Mouse (Mus musculus): ENCODE measurements around the gene Fbxl15.

The Fbxl15 gene

DNA sequence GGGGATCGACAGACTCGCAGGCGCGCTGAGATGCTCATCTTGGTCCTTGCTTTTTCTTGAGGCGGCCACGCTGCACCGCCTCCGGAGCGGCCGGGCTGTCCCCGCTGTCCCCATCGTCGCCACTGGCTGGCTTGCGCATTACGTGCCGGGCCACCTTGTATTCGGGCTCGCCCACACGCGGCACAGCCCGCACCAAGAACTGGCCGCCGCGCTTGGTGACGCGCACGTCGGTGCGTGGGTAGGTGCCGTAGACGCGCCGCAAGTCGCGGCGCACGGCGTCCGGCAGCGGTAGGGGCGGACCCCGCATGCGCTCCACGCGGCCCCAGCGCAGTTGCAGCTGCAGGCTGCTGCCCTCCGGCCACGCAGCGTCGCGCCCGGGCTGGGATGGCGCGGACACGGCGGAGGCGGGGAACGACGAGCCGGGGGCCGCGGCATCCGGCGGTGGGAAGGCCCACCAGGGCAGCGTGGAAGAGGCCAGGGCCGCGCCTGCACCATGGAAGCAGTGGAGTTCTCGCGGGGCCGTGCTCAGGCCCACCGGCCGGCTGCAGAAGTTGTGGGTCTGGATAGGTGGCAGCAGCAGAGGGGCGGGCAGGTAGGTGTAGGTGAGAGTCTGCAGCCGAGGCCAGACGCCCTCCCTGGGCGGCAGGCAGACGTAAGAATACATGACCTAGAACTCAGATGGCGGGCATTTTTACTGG lies 20.9 kb downstream of the Fbxl15 start:
- DNase-seq: peak; percentile 68 to 84

DNA sequence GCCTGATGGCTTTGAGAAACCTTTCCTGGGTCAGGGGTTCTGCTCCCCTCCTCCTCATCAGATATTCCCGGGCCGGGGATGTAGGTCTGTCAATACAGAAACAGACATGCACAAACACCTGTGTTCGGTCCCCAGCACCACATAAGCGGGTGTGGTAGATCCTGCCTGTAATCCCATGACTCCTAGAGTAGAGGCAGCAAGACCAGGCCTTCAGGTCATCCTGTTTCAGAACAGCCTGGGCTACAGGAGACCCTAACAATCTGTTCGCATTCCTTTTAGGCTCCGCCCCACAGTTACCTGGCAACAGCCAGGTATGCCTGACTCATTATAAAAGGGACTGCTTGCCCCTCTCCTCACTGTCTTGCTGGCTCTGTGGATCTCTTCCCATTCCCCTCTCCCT lies 21.6 kb downstream of the Fbxl15 start:
- no peak for DNase-seq

DNA sequence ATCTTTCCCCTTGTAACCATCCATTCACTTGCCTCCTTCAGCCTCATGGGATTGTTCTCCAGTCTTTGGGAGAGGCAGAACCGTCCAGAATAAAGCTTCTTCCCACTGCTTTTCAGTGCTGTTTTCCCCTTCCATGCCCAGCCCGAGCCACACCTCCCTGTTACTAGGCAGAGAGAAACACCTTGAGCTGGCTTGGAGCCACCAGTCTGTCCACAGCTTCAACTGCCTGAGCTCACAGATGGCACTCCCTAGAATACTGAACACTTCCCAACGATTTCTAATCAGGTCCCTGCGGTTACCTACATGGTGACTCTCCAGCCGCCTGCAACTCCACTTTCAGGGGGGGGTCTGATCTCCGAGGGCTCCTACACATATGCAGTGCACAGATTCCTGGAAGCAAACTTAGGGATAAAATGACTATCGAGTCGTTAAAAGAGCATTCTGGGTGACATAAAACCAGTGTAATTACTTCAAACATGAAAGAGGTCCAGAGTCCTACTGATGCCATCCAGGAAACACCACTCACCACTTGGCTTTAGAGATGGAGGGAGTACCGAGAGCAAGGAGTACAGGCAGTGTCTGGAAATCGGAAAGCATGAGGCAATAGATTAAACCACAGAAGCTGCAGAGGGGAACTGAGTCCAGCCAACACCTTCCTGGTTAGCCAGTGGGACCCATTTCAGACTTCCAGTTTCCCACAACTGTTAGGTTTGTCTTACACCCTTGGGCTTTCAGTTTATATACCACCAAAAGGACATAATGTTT lies 22.4 kb downstream of the Fbxl15 start, which contains the start of gene 2310034G01Rik:
2310034G01Rik (minus strand) TSS at position 135 of the 765 bp plus-strand sequence.
- DNase-seq: no peak

DNA sequence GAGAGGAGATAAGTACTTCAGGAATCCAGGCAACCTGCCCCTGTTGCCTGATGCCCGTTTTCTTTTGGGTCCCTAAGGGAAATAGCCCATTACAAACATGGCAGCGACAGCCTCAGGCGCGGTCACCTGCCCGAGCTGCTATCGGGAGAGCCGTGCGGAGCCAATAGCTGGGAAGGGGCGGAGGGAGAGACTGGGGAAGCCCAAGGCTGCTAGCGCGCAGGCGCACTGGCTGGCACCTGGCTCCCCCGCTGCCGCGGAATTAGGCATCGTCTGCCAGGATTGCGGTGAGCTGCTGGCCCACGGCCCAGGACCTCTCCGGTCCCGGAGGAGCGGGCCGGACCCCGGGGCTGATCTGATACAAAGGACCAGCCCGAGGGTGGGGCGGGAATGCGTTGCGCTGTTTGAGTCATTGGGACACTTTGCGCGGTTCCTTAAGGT lies 28.7 kb downstream of the Fbxl15 start:
- peak; percentile 91 to 96 for DNase-seq

DNA sequence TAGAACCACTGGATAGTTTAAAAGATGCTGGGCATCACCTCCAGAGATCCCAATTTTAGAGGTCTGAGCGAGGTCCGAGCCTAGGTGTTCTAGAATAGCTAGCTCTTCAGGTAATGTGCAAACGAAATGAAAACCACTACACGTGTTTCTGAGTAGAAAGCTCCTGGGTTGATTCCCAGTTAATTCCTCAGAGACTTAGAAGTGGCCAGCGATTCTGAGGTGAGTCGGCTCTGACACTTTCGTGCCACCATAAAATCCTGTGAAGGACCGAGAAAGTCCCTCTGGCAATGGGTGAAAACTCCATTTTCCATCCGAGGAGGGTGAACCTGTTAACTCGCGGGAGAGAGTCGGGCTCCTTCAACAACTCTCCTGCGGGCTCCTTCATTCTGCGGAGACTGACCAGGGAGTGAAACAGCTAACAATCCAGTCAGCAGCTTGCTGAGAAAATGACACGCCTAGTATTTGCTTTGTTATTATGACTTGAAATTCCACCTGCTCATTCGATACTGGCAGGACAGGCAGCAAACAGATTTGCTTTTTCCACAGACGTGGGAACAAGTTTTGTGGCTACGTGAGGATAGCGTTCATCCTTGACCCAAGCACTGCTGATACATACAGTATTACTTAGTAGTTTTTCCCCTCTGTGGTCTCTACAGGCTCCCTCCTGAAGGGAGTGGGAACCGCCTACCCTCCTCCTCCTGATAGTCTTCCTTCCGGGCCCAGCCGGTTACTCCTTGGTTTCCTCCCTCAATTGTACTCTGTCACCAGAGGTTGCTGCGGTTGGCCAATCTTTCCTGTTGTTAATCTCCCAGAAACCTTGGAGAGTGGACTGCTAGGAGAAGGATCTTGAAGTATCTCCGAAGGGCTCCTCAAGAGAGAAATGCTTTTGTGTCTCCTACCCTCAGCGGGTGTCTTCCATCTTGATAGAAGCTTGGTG lies 29.6 kb downstream of the Fbxl15 start:
- DNase-seq: no peak

DNA sequence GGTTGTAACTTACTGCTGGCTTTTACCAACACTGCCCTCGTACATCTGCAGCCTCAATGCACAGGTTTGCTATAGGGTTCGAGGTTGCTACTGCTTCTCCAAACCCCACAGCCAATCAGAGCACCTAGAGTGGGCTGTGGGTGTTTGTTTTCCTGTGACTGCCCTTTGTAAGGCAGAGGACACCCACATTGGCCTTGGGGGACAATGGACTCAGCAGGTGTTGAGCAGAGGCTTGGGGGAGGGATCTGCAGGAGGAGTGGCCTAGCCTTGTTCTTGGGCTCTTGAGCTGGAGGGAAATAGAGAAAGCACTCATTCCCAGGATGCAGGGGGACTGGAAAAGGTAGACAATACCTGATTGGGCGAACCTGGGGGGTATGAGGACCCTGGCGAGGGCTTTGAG lies 30.4 kb downstream of the Fbxl15 start:
- no peak for DNase-seq

DNA sequence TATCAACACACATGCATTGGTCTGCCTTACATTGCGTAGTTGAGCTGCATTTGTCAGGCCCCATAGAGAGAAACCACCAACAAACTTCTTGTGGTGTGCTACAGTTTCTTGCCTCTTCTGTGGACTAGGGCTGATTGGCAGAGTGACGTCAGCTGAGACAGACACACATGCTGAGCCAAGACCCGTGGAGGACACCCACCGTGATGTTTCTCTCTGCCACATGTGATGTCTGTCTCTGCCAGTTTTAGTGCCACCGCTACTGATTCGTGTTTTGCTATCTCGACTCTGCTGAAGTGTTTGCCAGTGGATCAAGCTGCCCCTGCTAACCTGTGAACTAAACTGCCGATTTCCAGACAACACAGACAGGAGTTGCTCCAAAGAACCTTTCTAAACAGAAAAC lies 34.1 kb downstream of the Fbxl15 start:
- DNase-seq: no peak

DNA sequence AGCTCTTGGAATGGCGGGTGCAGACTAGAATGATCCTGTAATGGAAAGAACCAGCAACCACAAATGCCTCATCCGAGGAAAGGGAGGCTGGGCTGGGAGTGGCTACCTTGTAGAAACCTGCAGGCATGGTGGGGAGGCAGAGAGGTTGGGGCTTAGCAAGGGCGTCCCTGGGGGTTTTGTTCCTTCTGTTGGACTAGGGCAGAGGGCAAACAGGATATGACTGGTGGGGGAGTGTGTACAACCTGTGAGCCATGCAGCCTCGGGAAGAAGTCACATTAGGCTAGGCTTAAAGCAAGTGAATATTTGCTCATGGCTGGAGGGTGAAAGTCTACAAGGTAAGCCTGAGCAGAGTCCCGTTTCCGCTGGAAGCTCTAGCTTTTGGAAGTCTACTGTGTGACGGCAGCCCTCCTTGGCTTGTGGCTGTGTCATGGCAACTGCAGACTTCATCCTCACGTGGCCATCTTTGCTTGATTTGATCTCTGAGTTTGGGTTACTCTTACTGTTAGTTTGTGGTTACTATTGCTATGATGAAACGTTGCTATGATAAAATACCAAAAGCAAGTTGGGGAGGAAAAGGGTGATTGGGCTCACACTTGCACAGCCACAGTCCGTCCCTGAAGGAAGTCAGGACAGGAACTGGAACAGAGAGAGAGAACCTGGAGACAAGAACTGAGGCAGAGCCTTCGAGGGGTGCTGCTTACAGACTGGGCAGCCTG lies 35.5 kb downstream of the Fbxl15 start:
- DNase-seq: no peak

DNA sequence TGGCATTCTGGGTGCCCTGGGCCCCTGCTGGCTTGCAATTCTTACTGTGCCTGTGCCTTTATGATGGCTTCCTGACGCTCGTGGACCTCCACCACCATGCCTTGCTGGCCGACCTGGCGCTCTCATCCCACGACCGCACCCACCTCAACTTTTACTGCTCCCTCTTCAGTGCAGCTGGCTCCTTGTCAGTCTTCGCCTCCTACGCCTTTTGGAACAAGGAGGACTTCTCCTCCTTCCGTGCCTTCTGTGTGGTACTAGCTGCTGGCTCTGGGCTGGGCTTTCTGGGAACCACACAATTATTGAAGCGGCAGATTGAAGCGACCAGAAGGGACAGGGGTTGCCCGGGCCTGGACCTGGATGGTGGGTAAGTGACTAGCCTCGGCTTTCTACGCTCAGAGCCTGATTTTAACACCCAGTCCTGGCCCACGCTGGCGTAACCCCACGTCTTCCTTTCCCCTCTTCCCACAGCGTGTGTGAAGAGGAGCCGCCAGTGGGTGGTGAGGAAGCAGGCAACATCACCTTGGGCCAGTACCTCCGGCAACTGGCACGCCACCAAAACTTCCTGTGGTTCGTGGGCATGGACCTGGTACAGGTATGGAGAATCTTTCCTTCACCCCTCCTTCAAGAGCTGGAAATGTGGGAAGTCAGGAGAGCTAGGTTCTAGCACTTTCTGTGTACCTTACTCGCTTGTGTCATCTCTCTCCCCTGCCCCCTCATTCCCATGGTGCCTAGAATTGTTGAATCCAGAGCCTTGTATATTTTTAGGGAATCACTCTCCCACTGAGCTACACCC lies 40.0 kb downstream of the Fbxl15 start:
- no peak for DNase-seq

DNA sequence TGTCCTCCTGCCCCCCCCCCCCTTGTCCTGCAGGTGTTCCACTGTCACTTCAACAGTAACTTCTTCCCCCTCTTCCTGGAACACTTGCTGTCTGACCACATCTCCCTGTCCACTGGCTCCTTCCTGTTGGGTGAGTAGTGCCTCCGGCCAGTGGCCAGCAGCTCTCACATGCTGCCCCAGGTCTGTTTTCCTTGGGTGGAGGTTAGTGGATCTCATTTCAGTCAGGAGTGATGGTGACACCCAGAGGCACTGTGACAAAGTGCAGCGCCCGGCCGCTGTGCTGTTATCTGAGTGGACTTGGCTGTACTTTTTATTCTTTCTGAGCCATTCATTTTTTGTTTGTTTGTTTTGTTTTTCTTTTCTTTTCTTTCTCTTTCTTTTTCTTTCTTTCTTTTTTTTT lies 41.2 kb downstream of the Fbxl15 start:
- peak; percentile 74 to 82 for DNase-seq

DNA sequence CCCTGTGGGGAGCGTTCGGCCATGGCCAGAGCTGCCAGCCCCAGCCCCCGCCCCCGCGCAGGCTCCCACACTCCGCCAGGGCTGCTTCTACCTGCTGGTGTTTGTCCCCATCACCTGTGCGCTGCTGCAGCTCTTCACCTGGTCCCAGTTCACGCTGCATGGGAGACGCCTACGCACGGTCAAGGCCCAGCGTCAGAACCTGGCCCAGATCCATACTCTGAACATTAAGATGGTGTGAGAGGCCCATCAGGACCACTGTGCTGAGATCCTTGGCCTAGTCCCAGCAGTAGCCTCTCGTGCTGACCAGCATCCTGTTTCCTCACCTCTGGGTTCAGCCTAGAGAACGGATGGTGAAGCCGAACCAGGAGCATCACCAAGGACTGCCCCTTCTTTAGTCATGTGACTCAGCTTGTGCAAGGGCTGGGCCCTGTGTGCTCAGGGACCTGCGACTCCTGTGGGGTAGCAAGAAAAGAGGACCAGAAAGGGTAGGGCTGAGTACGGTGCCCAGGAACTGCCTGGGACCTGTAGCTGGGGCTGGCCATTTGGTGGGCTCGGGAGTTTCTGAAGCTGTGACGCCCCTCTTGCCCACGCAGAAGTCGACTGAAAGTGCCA lies 46.6 kb downstream of the Fbxl15 start:
- DNase-seq: no peak

DNA sequence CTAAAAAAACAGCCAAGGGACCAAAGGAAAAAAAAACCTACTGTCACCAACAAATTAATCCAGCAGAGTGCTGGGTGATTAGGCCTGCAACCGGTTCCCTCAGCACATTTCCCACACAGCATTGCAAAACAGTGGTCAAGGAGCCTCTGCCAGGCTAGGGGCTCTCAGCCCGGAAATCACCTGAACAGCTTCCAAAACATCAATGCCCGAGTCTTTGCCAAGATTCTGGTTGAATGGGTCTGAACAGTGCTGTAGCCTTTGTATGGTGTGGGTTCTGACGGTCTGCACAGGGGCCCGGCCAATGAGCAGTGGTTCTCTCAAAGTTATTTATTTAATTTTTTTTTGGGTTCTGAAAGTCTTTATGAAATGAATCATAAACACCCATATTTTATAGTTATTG lies 47.5 kb downstream of the Fbxl15 start:
- DNase-seq: no peak

DNA sequence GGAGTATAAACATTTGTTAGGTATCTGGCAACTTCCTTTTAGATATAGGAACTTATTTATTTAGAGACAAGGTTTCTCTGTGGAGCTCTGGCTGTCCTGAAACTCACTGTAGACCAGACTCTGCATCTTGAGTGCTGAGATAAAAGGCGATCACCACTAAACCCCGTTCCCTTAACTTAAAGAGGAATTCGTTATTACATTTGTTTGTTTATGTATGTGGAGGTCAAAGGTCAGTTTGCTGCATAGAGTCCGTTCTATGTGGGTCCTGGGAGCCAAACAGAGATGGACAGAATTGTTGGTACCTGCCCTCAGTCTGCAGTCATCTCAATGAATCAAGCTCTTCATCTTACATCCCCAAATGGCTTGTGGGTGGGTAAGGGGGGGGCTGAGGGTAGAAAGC lies 47.9 kb downstream of the Fbxl15 start:
- DNase-seq: no peak
